Mouse (Mus musculus): ENCODE results near the gene Serpina10. TPM values are rescaled to one million over a fixed set of nuclear protein-coding genes. Genes with fewer than 3 reads are reported as not detected.

Serpina10 gene
- polyA plus RNA-seq, 1 experiment from 2014 or later, result 0.09 TPM

DNA sequence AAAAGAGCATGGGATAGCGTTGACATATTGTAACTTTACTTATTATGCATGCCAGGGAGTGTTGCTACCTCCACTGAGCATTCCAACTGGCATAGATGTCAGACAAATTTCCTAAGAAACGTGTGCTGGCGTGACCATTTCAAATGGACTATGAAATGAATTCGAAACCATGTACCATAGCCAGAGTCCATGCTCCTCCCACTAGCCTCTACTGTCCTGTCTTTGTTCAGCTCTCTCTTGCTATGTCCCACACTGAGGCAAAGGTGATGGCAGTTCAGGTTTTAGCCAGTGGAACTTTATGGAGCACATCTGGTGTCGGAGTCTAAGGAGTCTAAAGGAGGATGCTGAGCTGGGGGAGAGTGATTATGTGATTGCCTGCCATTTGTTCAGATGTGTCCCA is 28.8 kb upstream of the Serpina10 start:
- no peak for DNase-seq
- H3K27ac ChIP-seq (replicated peaks; ENCODE audit: low read depth, low read length), result no peak overlapping the region
- H3K27me3 ChIP-seq (ENCODE audit: control insufficient read depth, insufficient read depth, low read length), result no peaks in the 10 kb centered on the region
- H3K36me3 ChIP-seq (ENCODE audit: control insufficient read depth, insufficient read depth, low read length), result no peaks in the 10 kb centered on the region
- WGBS, result 83% methylated on average over 5 of the region's 5 CpGs
- H3K9ac ChIP-seq (replicated peaks; ENCODE audit: low read length), result no peak overlapping the region
- no peak overlapping the region for H3K4me2 ChIP-seq (ENCODE audit: low read length)
- no peaks in the 10 kb centered on the region for H3K9me3 ChIP-seq (ENCODE audit: control insufficient read depth, low read length)
- H3K4me1 ChIP-seq (ENCODE audit: control insufficient read depth, insufficient read depth, low read length), result no peaks in the 10 kb centered on the region
- H3K4me3 ChIP-seq (replicated peaks; ENCODE audit: low read depth, low read length), result no peak overlapping the region
- ATAC-seq (ENCODE audit: low FRiP score, low TSS enrichment), result no peak

DNA sequence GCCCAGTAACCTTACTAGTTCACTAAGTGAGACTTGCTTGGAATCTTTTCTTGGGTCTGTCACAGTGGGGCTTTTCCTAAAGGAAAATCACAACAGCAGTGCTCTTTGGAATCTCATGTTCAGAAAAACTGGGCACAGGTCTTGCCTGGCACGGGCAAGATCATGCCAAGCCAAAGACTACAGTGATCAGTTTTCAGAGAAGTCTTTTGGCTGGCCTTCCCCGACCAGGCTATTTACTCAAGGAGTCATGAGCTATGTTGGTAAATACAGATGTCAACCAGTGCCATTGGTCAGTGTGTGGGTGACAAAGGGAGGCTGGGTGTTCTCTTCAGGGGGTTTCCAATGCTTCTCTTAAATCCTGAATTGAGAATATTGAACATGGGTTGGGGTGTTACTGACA is 27.9 kb upstream of the Serpina10 start:
- Histone ChIP-seq H3K27ac (replicated peaks; ENCODE audit: low read depth, low read length) (no peak overlapping the region), H3K4me2 (ENCODE audit: low read length) (no peak overlapping the region), H3K36me3 (ENCODE audit: control insufficient read depth, insufficient read depth, low read length) (no peaks in the 10 kb centered on the region), H3K9ac (replicated peaks; ENCODE audit: low read length) (no peak overlapping the region), H3K27me3 (ENCODE audit: control insufficient read depth, insufficient read depth, low read length) (no peaks in the 10 kb centered on the region), H3K4me1 (ENCODE audit: control insufficient read depth, insufficient read depth, low read length) (no peaks in the 10 kb centered on the region), H3K4me3 (replicated peaks; ENCODE audit: low read depth, low read length) (no peak overlapping the region), H3K9me3 (ENCODE audit: control insufficient read depth, low read length) (no peaks in the 10 kb centered on the region)
- 79% methylated on average over 2 of the region's 2 CpGs for WGBS
- DNase-seq (no peak), ATAC-seq (ENCODE audit: low FRiP score, low TSS enrichment) (no peak)

DNA sequence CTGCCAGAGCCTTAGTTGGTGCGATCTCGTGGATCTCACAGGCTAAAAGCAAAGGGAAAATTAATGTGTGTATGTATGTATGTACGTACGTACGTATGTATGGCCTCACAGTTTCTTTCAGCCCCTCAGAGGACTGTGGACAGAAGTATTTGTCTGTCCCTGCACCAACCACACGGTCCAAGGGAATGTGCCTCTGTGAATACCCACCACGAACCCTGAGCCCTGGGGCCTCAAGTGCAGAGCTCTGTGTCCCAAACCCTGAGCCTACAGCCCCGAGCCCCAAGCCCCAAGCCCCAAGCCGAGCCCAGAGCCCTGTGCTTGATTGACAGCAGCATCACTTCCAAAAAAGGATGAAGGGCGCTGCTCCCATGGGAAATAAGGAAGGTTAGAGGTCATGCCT is 26.7 kb upstream of the Serpina10 start:
- no peak overlapping the region for H3K4me3 ChIP-seq (replicated peaks; ENCODE audit: low read depth, low read length)
- H3K4me2 ChIP-seq (ENCODE audit: low read length), result no peak overlapping the region
- H3K4me1 ChIP-seq (ENCODE audit: control insufficient read depth, insufficient read depth, low read length), result no peaks in the 10 kb centered on the region
- 0 out of 2 replicates have a peak, but pooled peaks have one; percentile 32 for ATAC-seq (ENCODE audit: low FRiP score, low TSS enrichment)
- no peak overlapping the region for H3K9ac ChIP-seq (replicated peaks; ENCODE audit: low read length)
- H3K27ac ChIP-seq (replicated peaks; ENCODE audit: low read depth, low read length), result no peak overlapping the region
- no peaks in the 10 kb centered on the region for H3K9me3 ChIP-seq (ENCODE audit: control insufficient read depth, low read length)
- no peaks in the 10 kb centered on the region for H3K27me3 ChIP-seq (ENCODE audit: control insufficient read depth, insufficient read depth, low read length)
- no peak for DNase-seq
- WGBS, result 83% methylated on average over 10 of the region's 10 CpGs
- no peaks in the 10 kb centered on the region for H3K36me3 ChIP-seq (ENCODE audit: control insufficient read depth, insufficient read depth, low read length)

DNA sequence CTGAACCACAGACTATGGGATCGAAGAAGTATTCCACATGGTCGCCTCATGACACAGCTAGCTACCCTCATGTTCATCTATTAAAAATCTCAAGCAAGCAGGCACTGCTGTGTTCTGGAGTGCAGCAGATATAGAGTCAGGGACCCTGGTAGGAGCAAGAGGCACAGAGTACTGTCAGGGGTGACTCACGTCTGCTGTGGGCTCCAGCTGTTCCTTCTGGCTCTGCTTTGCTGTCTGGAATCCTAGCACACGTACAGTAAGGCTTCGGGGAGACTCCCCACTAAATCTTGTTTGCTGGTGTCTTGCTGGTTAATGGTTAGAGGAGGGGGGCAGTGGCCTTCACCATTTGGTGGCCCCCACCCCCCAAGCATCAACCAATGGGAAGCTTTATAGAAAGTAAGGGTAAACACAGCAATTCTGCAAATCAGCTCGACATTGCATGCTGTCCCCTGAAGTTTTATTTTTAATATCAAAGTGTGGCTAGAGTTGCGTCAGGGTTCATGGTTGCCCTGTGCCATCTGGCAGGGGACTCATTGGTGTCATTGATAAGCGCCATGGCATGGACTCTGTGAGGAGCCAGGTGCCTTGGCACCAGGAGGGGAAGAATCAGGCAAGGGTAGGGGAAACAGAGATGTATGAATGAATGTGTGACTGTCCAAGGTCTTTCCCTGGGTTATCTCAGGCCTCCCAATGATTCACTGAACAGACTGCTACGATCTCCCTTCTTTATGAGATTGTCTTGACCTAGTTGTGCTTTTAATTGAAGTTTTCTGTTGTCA is 25.8 kb upstream of the Serpina10 start, which contains the start of gene Serpina6:
Gene Serpina6, minus strand, starts transcription at position 365 of the 779 bp plus-strand sequence.
- WGBS, result 86% methylated on average over 9 of the region's 9 CpGs
- no peak within 1 kb of the TSS for H3K9ac ChIP-seq (replicated peaks; ENCODE audit: low read length)
- H3K27ac ChIP-seq (replicated peaks; ENCODE audit: low read depth, low read length), result no peak within 1 kb of the TSS
- no peak for ATAC-seq (ENCODE audit: low FRiP score, low TSS enrichment)
- H3K4me3 ChIP-seq (replicated peaks; ENCODE audit: low read depth, low read length), result no peak within 1 kb of the TSS
- no peaks in the 10 kb centered on the region for H3K4me1 ChIP-seq (ENCODE audit: control insufficient read depth, insufficient read depth, low read length)
- DNase-seq, result no peak
- H3K4me2 ChIP-seq (ENCODE audit: low read length), result no peak within 1 kb of the TSS
- no peaks in the 10 kb centered on the region for H3K27me3 ChIP-seq (ENCODE audit: control insufficient read depth, insufficient read depth, low read length)
- no peaks in the 10 kb centered on the region for H3K9me3 ChIP-seq (ENCODE audit: control insufficient read depth, low read length)
- H3K36me3 ChIP-seq (ENCODE audit: control insufficient read depth, insufficient read depth, low read length), result no peaks in the 10 kb centered on the region

DNA sequence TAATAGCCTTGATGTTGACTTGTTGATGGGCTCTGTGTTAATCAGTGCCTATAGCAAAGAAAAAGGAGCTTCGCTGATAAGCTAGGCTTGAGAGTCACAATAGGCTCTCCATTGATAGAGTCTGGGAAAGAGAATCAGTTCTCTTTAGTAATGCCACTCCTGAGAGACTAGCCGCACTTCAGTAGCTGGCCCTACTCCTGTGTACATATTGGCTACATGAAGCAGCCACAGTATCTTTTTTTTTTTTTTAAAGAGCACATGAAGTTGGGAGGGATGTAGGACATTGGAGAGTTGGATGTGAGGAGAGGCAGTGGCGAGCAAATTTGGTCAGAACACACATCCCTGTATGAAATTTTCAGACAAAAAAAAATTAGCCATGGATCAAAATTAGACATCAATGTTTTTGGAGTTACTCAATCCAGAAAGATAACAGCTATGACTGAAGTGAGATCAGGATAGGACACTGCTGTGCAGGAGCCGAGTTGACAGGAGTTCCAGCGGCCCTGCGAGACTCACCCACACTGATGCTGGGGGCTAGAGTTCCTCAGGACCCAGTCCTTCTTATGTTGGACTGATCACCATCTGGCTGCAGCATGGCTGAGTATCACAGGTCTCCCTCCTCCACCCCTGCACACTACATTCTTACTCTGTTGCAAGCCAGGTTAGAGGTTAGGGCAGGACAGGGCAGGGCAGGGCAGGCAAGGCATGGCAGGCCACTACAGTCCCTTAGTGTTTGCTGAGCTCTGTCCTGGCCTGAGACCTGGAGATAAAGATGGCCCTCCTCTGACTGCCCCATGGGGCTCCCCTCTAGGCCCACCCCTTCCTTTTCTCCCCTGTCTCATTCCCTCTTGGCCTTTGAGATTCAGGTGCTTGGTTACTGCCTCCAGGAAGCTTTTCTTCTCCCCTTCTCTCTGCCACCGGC is 24.1 kb upstream of the Serpina10 start:
- H3K27ac ChIP-seq (replicated peaks; ENCODE audit: low read depth, low read length), result no peak overlapping the region
- H3K4me1 ChIP-seq (ENCODE audit: control insufficient read depth, insufficient read depth, low read length), result no peaks in the 10 kb centered on the region
- H3K9me3 ChIP-seq (ENCODE audit: control insufficient read depth, low read length), result no peaks in the 10 kb centered on the region; the same call in 1 of the 2 replicates
- ATAC-seq (ENCODE audit: low FRiP score, low TSS enrichment), result peak; percentile 29; the same call in 1 of the 2 replicates
- H3K27me3 ChIP-seq (ENCODE audit: control insufficient read depth, insufficient read depth, low read length), result no peaks in the 10 kb centered on the region
- H3K36me3 ChIP-seq (ENCODE audit: control insufficient read depth, insufficient read depth, low read length), result no peaks in the 10 kb centered on the region
- H3K4me2 ChIP-seq (ENCODE audit: low read length), result no peak overlapping the region
- no peak for DNase-seq
- WGBS, result 85% methylated on average over 7 of the region's 7 CpGs
- H3K4me3 ChIP-seq (replicated peaks; ENCODE audit: low read depth, low read length), result no peak overlapping the region
- no peak overlapping the region for H3K9ac ChIP-seq (replicated peaks; ENCODE audit: low read length)

DNA sequence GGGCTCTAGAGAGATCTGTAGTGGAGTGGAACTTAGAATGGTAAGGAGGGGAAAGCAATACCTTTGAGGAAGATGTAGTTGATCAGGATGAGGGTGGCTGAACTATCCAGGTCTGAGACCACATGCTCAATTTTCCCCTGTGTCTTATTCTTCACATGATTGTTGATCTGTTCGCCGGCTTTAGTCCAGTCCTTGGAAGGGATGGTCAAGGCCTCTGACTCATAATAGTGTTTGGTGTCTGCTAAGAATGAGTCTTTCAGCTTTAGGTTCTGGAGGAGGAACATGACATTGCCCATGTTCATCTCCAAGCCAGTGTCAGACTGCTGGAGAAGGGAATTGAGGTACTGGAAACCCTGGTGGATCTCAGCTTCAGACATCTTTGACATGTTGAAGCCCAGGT is 22.6 kb upstream of the Serpina10 start:
- Histone ChIP-seq H3K9ac (replicated peaks; ENCODE audit: low read length) (no peak overlapping the region), H3K4me3 (replicated peaks; ENCODE audit: low read depth, low read length) (no peak overlapping the region), H3K27me3 (ENCODE audit: control insufficient read depth, insufficient read depth, low read length) (no peaks in the 10 kb centered on the region), H3K4me2 (ENCODE audit: low read length) (no peak overlapping the region), H3K4me1 (ENCODE audit: control insufficient read depth, insufficient read depth, low read length) (no peaks in the 10 kb centered on the region), H3K27ac (replicated peaks; ENCODE audit: low read depth, low read length) (no peak overlapping the region), H3K9me3 (ENCODE audit: control insufficient read depth, low read length) (no peaks in the 10 kb centered on the region; the same call in 1 of the 2 replicates), H3K36me3 (ENCODE audit: control insufficient read depth, insufficient read depth, low read length) (no peaks in the 10 kb centered on the region)
- DNase-seq, result no peak
- no peak for ATAC-seq (ENCODE audit: low FRiP score, low TSS enrichment)
- 91% methylated on average over 2 of the region's 2 CpGs for WGBS

DNA sequence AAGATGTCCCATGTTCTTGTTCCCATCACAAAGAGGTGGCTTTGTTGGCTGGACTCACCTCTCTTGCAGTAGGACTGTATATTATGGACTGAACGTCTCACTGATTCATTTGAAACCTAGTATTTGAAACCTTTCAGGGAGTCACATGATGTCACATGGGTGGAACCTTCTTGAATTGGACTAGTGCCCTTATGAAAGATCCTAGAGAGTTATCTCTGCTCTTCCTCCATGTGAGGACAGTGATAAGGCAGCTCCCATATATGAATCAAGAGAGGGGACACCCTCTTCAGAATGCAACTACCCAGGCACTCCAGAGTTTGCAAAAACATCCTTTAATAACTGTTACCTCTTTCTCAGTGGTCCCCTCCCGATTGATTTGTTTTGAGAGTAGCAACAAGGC is 15.1 kb upstream of the Serpina10 start:
- Histone ChIP-seq H3K4me2 (ENCODE audit: low read length) (no peak overlapping the region), H3K4me1 (ENCODE audit: control insufficient read depth, insufficient read depth, low read length) (no peaks in the 10 kb centered on the region), H3K4me3 (replicated peaks; ENCODE audit: low read depth, low read length) (no peak overlapping the region), H3K9ac (replicated peaks; ENCODE audit: low read length) (no peak overlapping the region), H3K27me3 (ENCODE audit: control insufficient read depth, insufficient read depth, low read length) (no peaks in the 10 kb centered on the region), H3K9me3 (ENCODE audit: control insufficient read depth, low read length) (no peaks in the 10 kb centered on the region; the same call in 1 of the 2 replicates), H3K36me3 (ENCODE audit: control insufficient read depth, insufficient read depth, low read length) (no peaks in the 10 kb centered on the region), H3K27ac (replicated peaks; ENCODE audit: low read depth, low read length) (no peak overlapping the region)
- no peak for ATAC-seq (ENCODE audit: low FRiP score, low TSS enrichment)
- WGBS, result 77% methylated on average over 2 of the region's 2 CpGs
- no peak for DNase-seq

DNA sequence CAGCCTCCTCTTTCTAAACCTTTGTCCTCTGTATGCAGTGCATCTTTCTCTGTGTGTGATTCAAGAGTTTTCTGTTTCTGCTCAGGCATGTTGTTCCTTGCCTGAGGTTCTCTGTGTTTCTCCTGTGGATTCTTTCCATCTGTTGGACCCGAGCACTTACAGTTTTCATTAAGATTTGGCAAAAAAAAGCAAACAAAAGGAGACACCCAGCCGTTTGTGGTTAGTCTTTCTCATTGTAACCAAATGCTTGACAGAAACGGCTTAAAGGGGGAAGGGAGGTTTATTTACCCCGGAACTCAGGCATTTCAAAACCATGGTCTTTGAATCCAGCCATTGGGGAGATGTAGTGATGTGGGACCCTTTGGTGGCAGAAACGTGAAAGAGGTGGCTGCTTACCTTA is 13.4 kb upstream of the Serpina10 start:
- WGBS, result 45% methylated on average over 5 of the region's 5 CpGs
- DNase-seq, result no peak

More for the DNA sequence above, 13.4 kb upstream of the Serpina10 start:
- Histone ChIP-seq H3K9me3 (ENCODE audit: control insufficient read depth, low read length) (no peaks in the 10 kb centered on the region), H3K36me3 (ENCODE audit: control insufficient read depth, insufficient read depth, low read length) (no peaks in the 10 kb centered on the region), H3K4me1 (ENCODE audit: control insufficient read depth, insufficient read depth, low read length) (no peaks in the 10 kb centered on the region), H3K4me2 (ENCODE audit: low read length) (no peak overlapping the region), H3K4me3 (replicated peaks; ENCODE audit: low read depth, low read length) (no peak overlapping the region), H3K27ac (replicated peaks; ENCODE audit: low read depth, low read length) (no peak overlapping the region), H3K27me3 (ENCODE audit: control insufficient read depth, insufficient read depth, low read length) (no peaks in the 10 kb centered on the region), H3K9ac (replicated peaks; ENCODE audit: low read length) (no peak overlapping the region)
- no peak for ATAC-seq (ENCODE audit: low FRiP score, low TSS enrichment)
